Mouse (Mus musculus) thymus, postnatal 0 days (tissue): ENCODE results near the gene Phf12. TPM values are rescaled to one million over a fixed set of nuclear protein-coding genes. Genes with fewer than 3 reads are reported as not detected.
"Not testable (repeated sequence)": the region's sequence is repeated elsewhere in the genome, so short reads cannot be mapped to it uniquely, and the experiment has no call there.

Source experiments
- DNase-seq: peaks from one replicate; pipeline ENCODE4 v3.0.0-alpha.2; 2015; ENCODE audit warnings: low spot score
- polyA plus RNA-seq: library from polyadenylated mRNA; unstranded; fragments of >200 nt; fragmentation: Nextera tagmentation; extraction: Ambion mirVana; gene quantifications from 2 replicates; pipeline ENCODE4 v1.2.1, GENCODE M21; 2015

The Phf12 gene
- polyA plus RNA-seq, 1 experiment from 2014 or later = 18.4 TPM

DNA sequence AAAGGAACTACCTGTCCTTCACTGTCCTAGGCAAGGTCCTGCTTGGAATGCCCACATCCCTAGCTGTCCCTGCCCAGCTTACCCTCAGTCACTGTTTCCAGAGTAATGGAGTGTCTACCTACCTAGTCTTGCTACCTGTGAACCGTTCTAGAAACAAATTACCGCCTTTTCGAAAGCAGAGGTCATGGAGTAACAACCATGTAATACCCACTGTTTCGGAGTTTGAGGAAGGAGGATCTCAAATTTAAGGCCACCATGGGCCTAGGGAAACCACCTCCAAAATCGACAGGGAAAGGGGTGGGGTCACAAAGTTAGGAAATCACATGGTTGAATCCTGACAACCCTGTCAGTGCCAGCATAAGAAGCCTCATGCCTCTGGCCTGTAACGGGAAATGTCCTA is 48.8 kb downstream of the Phf12 start:
- DNase-seq = no peak

DNA sequence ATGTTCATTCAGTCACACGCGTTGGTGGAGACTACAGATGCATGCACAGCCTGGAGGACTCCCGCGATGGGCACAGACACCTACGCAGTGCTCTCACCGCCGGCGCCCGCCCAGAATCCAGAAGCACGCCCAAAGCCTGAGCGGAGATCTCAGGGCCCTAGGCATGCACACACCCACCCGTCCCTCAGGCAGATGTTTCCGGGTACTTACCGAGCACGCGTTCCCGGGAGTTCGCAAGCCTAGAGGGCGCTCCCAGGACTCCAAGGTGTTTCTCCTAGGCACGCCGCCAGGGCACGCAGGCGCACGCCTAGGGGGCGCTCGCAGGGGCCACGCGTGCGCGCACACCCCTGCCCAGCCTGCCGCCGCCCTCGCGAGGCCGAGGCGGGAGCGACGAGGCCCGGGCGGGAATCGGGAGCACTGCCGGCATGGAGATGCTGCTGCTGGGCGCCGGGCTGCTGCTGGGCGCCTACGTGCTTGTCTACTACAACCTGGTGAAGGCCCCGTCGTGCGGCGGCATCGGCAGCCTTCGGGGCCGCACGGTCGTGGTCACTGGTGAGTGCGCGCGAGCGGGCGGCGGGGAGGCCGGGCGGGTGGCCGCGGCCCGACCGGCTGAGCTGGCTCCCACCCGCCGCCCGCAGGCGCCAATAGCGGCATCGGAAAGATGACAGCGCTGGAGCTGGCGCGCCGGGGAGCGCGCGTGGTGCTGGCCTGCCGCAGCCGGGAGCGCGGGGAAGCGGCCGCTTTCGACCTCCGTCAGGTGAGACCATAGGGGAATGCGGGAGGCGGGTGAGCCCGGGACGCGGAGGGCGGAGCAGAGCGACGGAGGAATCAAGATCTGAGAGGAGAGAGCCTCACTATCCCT is 49.6 kb downstream of the Phf12 start, which contains the start of gene Dhrs13:
Dhrs13 (plus strand) TSS at position 334 of the 862 bp plus-strand sequence.
- peak; percentile 91 for DNase-seq

DNA sequence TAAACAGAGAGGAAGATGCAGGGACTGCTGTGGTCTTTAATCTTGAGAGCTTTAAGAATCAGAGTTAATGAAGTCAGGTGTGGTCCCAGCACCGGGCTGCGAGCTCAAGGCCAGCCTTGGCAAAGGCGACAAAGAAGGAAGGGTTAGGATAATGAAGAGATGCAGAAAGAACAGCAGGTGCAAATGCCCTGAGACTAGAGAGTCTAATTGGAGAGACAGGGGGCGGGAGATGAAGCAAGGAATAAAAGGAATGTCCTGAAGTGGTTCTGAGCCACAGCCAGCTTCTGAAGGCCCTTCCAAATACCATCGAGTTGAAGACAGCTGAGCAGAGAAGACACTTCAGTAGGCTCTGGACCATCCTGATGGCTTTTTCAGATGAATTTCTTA is 50.2 kb downstream of the Phf12 start:
- no peak for DNase-seq

DNA sequence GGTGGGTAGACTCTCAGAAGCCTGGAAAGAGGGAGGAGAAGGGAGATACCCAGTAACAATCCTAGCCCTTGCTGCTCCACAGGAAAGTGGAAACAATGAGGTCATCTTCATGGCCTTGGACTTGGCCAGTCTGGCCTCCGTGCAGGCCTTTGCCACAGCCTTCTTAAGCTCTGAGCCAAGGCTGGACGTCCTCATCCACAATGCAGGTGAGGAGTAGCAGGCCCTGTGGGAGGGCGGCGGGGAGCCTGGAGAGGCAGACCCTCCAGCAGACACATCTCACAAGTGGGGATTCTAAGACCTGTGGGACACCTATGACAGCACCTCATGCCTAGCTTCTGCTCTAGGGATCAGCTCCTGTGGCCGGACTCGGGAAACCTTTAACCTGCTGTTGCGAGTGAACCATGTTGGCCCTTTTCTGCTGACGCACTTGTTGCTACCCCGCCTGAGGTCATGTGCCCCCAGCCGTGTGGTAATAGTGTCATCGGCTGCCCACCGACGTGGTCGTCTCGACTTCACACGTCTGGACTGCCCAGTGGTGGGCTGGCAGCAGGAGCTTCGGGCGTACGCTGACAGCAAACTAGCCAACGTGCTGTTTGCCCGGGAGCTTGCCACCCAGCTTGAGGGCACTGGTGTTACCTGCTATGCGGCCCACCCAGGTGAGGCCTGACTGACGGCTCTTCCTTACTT is 51.5 kb downstream of the Phf12 start:
- no peak for DNase-seq

DNA sequence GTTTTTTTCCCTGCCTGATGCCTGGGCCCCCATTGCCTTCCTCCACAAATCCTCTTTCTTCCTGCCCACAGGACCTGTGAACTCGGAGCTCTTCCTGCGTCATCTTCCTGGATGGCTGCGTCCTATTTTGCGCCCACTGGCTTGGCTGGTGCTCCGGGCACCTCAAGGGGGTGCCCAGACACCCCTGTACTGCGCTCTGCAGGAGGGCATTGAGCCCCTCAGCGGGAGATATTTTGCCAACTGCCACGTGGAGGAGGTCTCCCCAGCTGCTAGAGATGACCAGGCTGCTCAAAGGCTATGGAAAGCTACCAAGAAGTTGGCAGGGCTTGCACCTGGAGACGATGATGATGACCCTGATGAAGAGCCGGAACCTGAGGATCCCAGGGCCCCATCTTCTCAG is 54.2 kb downstream of the Phf12 start:
- DNase-seq = no peak

DNA sequence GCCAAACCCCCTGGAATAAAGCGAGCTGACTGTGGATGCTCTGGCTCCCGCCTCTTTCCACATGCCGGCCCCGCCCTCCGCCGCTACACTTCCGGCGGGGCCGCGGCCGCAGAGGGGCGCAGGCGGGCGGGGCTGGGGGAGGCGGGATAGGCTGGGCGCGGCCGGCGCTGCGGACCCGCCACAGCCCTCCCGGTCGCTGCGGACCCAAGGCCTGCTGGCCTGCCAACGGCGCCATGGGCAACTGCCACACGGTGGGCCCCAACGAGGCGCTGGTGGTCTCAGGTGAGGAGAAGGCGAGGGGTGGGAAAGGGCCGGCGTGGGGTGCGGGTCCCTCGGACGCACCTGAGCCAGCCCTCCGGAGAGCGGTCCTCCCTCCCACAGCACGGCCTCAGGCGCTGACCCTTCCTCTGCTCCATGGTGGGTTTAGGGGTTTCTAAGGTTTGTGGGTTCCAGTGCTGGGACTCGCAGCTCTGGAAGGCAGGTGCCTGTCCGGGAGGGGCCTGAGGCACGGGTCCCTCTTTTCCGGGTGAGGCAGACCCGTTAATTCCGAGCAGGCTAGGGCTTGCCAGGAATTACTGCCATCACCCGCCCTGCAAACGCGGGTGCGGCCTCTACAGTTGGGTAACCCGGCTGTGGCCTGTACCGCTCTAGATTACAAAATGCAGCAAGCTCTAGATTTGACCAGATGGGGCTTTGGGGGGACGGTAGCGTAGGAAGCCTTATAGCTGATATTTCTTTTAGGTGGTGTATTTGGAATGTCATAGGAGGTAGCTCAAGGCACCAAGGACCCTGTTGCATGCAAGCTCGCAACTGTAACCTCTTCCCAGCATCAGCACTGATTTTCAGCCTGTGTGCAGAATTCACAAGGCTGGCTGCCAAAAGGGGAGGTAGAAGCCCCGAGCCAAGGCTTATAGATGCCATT is 55.5 kb downstream of the Phf12 start, which contains the start of gene Flot2:
Flot2 (plus strand) TSS at position 101 of the 922 bp plus-strand sequence.
- DNase-seq = peak; percentile 70

DNA sequence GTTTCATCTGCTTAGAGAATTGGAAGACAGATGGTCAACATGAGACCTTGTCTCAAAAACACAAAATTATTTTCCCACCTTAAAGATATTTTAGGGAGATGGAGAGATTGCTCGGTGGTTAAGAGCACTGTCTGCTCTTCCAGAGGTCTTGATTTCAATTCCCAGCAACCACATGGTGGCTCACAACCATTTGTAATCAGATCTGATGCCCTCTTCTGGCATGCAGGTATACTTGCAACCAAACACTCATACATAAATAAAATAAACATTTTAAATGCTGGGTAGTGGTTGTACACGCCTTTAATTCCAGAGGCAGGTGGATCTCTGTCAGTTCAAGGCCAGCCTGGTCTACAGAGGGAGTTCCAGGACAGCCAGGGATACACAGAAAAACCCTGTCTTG is 58.3 kb downstream of the Phf12 start:
- no peak for DNase-seq

DNA sequence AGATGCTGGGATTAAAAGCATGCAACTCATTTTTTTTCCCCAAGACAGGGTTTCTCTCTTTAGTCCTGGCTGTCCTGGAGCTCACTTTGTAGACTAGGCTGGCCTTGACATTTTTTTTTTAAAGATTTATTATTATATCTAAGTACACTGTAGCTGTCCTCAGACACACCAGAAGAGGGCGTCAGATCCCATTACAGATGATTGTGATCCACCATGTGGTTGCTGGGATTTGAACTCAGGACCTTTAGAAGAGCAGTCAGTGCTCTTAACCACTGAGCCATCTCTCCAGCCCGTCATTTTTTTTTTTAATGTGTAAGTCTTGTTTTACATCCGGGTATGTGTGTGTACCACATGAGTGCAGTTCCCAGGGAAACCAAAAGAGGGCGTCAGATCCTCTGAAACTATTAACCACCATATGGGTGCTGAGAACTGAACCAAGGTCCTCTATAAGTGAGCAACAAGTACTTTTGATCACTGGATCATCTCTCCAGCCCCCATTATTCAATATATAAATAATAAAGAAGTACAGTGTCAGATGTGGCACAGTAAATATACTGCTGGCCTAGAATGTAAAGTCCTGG is 59.8 kb downstream of the Phf12 start:
- not testable (repeated sequence) for DNase-seq

DNA sequence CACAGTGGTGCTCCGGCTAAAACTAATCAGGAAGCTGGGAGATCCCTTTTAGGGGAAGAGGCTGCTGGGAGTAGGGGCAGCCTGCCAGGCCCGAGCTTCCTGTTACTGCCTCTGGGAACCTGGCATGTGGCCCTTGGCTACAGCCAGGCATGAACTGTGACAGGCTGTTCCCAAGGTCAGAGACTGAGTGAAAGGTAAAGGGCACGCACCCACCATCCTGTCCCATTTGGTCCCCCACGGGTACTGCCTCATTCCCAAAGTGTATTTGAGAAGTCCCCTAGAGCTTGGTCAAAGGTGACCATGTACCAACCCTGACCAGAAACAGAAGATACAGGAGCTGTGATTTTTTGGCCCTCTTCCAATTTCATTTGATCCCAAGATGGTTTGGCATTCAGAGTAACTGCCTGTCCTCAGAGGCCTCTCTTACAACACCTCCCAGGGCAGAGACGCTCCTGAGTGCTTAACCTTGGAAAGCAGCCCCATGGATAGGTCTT is 62.3 kb downstream of the Phf12 start:
- DNase-seq = no peak

DNA sequence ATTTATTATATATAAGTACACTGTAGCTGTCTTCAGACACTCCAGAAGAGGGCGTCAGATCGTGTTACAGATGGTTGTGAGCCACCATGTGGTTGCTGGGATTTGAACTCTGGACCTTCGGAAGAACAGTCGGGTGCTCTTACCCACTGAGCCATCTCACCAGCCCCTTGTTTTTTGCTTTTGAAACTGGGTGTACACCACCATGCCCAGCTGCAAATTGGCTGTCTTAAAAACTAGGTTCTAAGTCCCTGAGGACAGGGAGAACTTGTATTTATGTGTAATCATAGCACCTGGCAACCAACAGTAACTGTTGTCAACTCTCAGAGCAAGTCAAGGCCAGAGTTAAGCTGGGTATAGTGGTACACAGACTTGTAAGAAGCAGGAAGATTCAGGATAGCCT is 66.1 kb downstream of the Phf12 start:
- DNase-seq = not testable (repeated sequence)

DNA sequence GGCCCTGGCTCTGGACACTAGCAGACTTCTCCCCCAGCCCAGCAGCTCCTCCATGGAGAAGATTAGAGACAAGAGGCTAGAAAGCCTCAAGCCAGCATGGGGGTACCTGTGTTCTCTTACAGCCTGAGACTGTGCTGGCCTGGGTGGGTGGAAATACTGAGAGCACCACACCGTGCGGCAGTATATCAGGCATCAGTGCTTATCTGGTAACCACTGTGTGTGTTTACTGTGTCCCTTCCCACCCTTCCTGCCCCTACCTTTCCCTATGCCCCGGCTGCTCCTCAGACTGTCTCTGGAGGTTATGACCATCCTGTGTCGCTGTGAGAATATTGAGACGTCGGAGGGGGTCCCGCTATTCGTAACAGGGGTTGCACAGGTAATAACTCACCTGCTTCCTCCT is 70.5 kb downstream of the Phf12 start:
- no peak for DNase-seq

DNA sequence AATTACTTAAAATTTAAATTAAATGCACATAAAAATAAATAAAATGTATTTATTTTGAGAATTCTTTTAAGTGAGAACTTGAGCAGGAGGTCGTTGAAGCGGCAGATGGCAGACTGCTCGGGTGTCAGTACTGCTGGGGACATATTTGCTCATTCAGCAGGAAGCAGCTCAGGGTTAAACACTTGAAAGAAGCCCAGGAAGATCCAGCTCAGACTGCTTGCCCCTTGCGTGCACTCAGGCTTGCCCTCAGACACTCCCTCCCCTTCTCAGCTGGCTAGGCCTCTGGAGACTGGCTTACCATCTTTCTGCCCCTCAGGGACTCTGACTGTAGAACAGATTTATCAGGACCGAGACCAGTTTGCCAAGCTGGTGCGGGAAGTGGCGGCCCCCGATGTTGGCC is 74.4 kb downstream of the Phf12 start:
- DNase-seq = no peak

DNA sequence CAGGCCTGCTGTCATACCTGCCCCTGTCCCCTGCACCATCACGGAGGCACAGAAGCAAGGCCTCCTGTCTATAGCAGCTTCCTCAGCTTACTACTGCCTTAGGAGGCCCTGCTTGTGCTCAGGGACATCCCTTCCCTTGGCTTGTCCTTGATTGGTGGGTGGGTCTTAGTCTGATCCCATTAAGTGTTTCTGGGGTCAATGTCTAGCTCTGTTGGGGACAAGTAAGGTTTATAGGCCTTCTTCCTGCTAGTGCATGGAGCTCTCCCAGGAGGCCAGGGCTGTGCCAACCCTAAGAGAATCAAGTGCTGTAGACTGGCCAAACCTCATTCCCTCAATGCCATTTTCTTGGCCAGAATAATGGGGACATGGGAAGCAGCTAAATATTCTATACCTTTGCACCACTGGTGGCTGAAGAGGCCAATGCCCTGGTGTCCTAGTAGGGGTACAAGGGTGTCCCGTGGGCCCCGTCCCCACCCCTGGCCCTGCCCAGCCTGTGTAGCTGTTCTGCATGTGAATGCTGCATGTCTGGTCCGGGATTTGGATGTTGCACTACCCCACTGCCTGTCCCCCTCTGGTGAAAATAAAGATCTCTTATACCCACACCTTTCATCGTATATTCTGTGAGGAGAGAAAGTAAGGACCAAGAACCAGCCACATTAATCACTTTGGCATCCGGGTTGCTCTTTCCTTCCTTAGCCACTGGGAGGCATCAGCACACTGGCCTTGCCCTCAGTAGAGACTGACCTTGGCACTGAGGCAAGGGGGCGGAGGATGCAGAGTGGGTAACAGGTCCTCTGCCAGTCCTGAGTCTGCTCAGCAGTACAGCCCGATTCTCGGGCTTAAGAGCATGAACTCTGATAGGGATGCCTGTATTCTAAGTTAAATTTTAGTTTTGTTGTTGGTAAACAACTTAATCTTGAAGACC is 77.5 kb downstream of the Phf12 start:
- DNase-seq = peak; percentile 44

DNA sequence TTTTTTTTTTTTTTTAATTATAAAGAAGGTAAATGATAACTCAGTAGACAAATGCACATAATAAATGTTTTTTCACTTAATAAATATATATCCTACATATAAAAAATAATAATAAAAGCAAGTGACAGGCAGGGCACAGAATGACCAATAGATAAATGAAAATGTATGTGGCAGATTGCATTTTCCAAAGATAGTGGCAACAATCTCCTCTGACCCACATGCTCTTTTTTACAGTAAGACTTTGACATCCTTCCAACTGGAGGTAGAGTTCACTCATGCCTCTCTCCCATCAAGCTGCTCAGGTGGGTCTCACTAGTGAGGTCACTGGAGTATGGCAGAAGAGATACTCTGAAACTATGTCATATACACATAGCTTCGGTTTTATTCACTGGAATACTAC is 80.0 kb downstream of the Phf12 start:
- DNase-seq = no peak

DNA sequence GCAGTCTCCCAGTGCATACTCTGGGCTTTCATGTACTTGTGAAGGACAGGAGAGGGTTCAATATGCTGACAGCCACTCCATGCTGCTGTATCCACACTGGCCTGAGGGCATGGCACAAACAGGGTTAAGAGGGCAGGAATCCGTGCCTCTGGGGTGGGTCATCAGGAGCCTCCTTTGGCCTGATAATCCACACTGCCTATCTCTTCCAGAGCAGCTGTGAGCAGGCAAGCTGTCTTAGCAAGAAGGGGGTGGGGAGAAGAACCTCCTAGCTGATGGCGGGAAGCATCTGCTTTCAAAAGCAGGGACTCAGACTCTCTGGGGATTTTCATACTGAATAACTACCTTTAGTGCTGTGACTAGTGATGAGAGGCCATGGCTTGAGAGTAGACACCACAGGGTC is 83.4 kb downstream of the Phf12 start:
- no peak for DNase-seq

DNA sequence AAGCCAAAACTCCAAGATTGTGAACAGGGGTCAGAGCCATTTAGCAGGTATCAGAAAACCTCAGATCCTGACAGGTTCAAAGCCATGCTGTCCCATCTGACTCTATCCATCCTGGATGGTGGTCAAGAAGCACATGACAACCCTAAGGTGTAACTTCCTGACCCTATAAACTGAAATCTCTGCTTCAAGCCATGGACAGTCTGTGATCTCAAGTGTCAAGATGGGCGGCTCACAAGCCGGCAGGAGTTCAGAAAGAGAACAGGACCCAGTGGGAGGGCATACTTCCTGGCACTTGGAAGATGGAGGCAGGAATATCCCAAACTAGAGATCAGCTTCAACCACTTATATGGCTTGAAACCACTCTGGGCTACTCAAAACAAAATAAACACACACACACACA is 84.1 kb downstream of the Phf12 start:
- DNase-seq = no peak

DNA sequence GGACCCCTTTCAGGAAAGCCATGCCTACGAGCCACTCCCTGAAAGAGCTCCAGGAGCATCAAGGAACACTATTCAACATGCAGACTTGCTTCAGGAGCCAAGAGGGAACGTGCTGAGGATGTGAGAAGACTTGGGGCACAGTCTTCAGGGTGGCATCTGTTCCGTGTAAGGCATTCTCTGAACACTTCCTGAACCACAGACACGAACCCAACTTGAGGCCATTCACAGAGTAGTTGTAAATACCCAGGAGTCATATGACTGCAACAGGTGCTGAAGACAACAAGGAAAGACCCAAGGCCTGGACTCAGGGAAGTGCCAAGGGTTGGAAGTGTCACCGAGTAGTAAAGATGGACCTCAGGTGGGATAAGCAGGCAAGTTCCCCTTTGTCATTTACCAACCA is 85.0 kb downstream of the Phf12 start:
- no peak for DNase-seq

DNA sequence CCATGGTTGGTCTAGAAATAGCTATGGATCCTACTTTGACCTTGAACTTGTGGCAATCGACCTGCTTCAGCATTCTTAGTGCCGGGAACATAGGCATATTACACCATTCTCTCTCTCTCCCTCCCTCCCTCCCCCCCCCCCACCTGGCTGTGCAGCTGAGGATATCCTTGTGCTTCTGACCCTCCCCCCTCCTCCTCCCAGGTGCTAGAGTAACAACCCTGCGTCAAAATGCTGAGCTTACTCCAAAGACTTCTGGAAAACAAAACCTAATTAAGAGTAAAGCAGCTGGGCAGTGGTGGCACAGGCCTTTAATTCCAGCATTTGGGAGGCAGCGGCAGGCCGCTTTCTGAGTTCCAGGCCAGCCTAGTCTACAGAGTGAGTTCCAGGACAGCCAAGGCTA is 86.6 kb downstream of the Phf12 start:
- no peak for DNase-seq

DNA sequence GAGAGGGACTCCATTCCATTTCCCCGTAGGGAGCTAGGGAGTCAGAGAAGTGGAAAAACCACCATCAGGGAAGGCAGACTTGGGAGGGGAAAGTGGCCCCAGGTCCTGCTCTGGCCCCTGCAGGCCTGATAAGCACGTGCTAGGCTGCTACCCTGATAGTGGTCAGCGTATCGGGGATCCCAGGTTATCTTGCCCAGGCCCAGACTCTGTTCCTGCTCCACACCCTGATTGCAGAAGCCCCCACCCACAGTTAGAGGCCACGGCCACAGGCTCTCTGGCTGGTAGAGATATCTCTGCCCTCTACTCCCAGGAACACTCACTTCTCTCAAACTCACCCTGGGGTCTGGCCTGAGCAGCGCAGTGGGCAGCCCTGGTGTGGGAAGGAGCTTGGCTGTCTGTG is 87.1 kb downstream of the Phf12 start:
- DNase-seq = no peak

DNA sequence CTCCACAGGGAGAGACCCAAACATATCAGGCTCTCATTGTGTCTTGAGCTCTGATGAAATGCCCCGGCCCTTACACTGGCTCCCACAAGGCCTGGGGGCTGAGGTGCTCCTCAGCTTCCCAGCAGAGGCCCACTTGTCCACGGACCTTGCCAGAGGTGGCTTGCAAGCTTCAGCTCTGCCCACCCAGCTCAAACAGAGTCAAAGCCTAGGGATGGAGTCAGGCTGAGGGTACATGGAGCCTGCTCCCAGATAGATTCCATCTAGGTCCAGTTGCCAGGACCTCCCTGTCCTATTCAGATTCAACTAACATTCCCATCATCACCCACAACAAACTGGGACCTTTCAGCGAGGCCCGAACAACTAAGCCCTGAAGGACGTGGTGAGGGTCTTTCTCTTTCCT is 89.4 kb downstream of the Phf12 start:
- no peak for DNase-seq
